Mouse (Mus musculus) spleen, adult 18-20 months (tissue): Measurements from ENCODE around the gene Trem2.

ENCODE experiments used
- DNase-seq, 2 experiments: peaks; one replicate each; pipeline ENCODE4 v3.0.0; 2022; ENCODE audit warnings: mixed read lengths in 2 of 2

Gene Trem2

DNA sequence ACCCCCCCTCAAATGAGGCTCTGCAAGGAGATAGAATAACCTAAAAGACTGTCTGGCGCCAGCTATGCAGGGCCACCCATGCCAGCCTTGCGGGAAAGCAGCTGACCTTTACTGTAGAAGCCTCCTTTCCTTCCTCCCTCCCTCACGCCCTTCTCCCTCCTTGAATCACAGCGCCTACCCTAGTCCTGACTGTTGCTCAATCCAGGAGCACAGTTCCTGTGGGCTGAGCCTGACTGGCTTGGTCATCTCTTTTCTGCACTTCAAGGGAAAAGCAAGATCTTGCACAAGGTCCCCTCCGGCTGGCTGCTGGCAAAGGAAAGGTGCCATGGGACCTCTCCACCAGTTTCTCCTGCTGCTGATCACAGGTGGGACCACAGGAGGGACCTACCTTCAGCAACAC, at the start of gene Trem2:
Trem2 (plus strand) TSS at position 171 of the 400 bp plus-strand sequence.
- no peak for DNase-seq

DNA sequence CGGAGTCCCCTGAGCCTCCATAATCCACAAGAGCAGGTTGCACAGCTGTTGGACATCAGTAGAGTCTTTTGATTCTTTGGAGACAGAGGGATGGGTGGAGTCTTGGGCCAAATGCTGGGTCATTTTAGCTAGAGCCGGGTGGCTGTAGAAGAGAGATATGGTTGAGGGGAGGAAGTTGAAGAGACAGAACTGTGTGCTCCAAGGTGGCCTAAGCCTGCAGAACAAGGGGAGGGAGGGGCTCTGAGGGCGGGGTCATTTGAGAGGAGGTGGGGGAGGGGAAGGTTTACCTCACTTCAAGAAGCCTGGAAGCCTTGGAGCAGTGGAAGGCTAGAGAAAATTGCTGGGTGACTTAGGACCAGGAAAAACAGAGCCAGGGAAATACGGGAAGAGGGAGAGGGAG, 47.0 kb upstream of the Trem2 start, which contains the start of gene Treml2:
Treml2 (plus strand) TSS at position 296 of the 400 bp plus-strand sequence.
- DNase-seq, result peak in 1 of 2 experiments; percentile 22

DNA sequence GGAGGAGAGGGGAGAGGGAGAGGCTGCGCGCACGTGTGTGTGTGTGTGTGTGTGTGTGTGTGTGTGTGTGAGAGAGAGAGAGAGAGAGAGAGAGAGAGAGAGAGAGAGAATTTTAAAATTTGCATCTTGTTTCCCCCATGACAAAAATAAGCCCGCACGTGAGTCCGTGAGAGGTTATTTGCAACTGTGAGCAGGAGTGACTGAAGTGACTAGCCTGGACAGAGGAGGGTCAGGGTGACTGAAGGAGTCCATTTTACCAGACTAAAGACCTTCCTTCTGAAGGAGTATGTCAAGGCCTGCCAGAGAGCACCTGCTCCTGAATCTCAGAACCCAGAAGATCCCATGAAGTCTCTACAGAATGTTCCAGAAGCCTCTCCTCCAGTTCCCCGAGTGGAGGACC, 46.4 kb upstream of the Trem2 start:
- DNase-seq, result peak; percentile 44 to 48

DNA sequence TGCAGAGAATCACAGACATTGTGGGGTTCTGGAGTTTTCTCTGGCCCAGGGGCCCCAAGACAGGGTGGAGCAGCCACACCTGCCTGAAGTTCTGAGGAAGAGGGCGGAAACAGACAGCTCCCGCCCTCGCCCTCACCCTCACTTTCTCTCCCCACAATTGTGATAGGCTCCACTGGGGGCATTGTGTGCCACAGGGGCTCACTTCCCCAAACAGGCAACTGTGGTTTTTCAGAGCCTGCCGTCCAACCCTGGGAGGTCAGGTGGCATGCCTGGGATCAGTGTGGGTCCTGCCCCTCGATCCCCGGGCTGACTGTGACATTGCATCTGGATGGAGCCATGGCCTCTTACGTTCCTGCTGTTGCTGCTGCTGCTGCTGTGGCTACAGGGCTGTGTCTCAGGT, 46.0 kb upstream of the Trem2 start:
- peak; percentile 70 to 77 for DNase-seq

DNA sequence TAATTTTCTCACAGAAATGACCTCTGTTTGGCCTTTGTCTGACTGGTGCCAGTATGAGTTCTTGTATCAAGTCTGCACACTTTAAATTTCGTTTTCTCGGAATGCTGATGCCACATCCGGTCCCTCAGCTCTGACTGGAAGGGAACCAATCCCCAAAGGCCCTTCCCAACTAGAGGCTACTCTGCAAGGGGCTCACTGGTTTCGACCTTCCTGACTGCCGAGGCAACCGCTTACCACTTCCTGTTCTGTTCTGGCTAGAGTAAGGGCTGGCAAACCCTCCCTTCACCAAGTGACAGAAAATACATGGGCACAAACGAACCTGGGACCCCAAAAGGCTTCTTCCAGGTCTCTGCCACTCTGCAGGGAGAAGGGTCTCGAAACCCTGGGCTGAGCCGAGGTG, 45.3 kb upstream of the Trem2 start:
- peak; percentile 49 to 53 for DNase-seq

DNA sequence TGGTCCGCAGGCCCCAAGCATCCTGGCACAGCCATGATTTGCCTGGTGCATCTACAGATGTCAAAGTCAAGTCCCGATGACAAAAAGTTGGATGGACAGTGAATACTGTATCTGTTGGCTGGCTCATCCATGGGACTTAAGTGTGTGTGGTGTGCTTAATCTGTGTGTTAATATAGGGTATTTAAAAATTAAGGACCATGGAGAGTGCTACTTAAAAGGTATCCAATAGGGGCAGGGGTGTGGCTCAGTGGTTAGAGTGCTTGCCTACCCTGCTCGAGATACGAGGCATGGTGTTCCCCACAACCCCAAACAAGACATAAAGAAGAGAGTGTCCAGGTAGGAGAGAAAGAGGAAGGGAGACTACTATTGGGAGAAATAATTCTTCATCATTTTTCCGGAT, 44.4 kb upstream of the Trem2 start:
- no peak for DNase-seq

DNA sequence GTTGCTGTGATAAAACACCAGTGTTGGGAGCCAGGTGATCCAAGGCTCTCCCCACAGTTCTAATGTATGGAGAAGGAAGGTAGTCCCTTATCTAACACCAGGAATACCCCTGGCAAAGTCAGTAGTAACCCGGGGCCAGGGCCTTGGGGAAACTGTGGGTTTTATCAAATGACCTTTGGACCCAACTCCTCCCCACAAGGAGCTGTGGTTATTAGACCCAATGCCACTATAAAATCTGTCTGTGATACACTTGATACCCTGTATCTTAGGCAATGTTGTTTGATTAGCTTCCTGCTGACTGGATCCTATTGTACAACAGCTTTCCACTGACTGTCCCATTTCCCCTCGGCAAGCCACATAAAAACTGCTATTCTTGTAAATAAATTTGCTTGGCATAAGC, 34.1 kb upstream of the Trem2 start:
- no peak for DNase-seq

DNA sequence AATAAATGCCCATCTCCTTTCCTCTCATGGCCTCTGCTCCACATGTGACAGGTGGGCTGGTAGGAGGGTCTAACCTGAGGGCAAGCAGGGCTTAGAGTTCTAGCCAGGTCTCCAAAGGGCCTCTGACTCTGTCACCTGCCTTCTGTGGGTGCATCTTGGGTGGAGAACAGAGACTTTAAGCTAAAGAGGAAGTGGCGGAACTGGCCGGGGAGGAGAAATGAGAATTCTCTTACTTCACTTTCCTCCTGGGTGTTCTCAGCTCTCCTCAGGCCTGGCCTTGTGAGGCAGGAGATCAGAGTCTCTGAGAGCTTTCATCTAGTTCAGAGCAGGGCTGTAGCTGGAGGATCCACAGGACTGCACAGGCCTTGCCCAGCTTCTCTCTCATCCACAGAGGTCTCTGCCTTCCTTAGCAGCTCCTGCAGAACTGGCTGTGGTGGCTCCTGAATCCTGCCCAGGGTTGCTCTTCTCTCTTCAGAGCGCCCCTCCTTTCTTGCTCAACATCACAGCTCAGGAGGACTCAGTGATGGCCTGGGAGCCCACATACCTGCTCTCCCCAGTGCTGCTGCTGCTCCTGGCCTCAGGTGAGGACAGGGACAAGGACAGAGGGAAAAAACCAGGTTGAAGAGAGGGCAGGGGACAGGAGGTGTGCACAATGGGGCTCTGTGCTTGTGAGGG, 30.2 kb upstream of the Trem2 start, which contains the start of gene B430306N03Rik:
B430306N03Rik (plus strand) TSS at position 237 of the 675 bp plus-strand sequence.
- peak; percentile 16 to 39 for DNase-seq

DNA sequence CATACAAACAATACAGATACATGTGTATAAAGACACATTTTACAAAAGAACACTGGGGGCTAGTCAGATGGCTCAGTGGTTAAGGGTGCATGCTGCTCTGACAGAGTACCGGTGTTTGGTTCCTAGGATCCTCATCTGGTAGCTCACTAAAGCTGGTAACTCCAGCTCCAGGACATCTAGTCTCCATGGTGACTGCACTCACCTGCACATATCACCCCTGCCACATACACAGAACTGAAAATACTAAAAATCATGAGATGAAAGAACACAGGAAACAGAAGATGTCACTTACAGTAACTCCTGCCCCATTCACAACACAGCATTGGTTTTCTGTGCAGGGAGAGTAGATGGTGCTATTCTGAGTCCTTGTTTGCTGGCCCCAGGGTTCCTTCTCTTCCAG, 27.5 kb upstream of the Trem2 start:
- no peak for DNase-seq

DNA sequence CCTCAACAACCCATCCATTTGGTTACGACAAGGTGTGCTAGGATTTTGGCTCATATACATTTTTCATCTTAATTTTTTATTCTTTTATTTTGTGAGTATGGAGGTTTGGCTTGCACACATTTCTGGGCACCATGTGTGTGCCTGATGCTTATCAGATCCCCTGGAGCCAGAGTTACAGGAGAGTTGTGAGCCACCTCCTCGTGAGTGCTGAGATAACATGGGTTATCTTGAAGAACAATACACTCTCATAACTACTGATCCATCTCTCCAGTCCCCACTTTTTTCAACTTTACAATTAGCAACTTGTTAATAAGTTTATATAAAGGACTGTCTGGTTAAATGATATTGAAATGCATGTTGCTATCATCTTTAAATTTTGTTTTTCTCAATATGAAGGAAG, 24.9 kb upstream of the Trem2 start:
- no peak for DNase-seq

DNA sequence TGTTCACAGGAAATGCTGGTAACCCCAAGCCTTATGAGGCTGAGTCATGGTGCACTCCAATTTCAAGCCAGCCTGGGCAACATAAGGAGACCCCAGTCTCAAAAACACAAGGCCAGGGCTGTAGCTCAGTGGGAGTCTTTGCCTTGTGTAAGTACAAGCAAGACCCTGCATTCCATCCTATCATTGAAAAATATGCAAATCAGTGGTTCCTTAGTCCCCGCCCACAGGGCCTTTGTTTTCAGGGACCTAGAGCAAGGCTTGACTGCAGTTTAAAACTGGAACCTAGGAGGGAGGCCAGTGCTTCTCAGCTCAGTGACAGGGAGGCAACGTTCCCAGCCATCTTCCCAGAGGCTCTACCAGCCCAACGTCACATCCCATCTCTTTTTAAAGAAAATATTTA, 23.0 kb upstream of the Trem2 start:
- no peak for DNase-seq

DNA sequence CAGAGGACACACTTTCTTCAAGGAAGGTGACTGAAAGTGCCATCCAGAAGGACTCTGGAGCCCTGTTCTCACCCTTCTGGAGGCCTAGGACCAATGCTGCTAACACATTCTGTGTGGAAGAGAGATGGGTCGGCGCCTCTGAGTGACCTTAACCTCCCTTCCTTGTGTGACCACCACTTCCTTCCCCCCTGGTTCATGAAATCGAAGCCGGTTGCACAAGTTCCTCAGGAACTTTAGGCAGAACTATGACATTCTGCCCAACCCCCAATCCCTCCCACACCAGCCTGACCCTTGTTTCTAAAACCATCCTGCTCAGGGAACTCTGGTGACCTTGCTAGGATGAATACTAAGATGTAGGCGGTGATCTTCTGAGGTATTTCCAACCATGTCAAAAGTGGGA, 21.9 kb upstream of the Trem2 start:
- DNase-seq, result no peak

DNA sequence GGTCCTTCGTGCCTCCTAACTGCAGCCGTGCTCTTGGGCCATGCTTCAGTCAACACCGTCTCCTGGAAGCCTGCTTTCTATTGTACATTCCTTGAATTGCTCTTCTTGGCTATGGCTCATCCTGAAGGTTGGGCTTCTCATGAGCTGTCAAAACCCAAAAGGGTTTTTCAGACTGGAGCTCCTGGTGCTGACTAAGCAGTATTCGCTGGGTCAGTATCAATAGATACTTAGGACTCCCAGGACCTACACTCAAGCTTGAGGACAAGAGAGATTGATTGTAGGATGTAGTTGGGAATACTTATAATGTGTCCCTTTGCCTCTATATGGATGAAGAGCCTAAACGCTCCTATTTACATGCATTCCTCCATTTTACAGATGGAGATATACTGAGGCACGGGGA, 21.1 kb upstream of the Trem2 start:
- DNase-seq, result no peak

DNA sequence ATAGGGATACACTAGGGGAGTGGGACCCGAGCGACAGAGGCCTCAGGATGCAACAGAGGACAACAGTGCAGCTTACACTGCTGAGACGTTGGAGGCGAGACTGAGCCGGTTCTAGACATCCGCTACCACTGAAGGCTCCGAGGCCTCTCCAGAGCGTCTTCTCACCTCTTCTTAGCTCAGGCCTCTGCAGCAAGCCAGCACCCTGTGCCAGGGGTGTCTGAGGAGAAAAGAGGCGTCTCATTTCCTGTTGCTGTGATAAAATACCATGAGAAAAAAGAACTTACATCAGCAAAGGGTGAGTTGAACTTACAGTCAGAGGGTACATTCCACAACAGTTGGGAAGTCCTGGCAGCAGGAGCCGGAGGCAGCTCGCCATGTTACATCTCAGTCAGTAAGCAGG, 20.6 kb upstream of the Trem2 start:
- DNase-seq, result no peak

DNA sequence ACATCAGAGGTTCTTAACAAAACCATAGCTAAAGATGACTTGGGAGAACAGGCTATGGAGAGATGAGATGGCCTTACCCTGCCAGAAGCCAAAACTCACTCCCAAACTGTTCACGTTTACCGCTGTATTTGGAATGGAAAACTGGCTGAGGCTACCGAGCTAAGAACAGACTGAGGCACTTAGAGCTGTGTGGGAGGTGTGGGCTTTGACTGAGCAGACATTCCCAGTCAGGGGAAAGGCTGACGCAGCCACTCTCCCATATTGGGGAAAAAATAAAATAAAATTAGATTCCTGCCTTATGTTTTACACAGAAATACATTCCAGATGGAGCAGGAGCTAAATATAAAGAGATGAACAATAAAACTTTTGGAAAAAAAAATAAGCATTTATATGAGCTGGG, 19.5 kb upstream of the Trem2 start:
- DNase-seq, result no peak

DNA sequence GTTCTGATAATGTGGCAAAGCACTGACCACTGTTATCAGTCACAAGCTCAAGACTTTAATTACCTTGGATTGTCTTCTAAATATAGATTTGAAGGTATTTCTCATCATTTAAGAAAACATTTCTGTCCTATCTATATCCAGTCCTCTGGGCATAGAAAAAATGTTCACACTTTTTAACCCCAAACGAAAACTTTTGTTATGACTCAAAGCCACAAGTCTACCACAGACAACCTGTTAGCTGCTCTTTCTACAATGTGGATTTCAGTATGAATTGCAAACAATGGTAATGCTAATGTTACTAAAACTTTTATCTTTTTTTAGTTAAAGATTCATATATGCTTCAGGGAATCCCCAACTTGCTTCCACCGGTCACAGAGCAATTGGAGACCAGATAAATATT, 13.7 kb upstream of the Trem2 start:
- no peak for DNase-seq

DNA sequence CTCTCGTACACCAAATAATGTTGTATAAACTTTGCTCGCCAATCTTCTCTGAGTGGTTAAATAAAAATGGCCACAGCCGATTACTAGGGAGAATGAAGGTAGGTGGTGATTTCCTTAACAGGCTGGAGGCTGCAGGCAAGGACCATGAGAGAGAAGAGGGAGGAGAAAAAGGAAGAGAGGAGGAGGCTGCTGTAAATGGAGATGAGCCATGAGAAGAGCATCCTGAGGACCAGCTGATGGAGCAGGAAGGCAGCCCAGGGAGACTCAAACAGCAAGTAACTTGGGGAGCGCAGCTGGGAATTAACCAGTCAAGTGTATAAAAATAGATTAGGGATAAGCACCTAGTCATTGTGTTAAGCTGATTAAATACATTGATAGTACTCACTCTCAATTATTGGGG, 12.0 kb upstream of the Trem2 start:
- DNase-seq, result no peak

DNA sequence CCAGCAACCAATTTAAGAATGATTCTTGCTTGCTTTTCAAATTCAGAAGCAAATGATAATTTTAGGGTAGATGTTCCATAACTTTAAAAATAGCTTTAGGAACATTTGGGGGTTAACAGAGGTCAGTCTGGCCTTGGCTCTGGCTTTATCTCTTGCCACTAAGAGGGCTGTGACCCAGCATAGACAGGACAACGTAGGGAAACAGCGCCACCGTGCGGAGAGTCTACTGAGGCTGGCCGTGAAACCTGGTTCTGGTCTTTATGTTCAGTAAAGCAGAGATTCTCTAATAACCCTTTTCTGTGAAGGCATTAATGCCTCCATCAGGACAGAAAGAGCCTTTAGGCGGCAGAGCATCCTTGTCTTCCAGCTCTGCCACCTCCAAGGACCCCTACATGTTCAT, 9.3 kb upstream of the Trem2 start:
- peak; percentile 73 to 90 for DNase-seq

DNA sequence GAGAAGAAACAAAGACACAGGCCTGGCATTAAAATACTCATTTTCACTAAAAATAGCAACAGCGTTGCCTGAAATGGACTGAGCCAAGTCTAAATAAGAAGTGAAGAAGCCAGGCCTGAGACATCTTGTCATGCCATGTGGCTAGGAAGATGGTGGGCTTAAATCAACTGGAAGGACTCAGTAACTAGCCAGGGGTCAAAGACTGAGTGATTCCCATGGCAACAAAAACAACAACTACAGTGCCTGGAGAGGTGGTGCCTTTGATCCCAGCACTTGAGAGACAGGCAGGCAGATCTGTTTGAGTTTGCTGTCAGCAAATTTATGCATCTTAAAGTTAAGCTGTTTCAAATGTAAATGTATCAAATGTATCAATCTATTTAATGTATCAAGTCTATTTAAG, 5.9 kb upstream of the Trem2 start:
- no peak for DNase-seq

DNA sequence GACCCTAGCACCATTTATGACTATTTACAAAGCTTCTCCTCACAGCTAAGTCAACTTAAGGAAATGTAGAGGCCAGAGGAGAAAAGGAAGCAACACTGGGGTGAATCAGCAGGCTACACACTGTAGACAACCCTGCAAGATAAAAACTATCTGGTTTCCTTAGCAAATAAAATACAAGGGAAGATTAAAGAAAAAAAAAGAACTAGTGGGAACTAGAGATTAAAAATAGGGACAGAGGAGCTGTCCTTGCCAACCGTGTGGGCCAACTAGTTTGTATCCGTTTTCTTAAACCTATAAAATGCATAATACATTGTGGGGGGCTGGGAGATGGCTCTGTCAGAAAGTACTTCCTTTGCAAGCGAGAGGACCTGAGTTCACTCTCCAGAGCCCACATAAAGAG, 4.3 kb upstream of the Trem2 start:
- DNase-seq, result no peak

DNA sequence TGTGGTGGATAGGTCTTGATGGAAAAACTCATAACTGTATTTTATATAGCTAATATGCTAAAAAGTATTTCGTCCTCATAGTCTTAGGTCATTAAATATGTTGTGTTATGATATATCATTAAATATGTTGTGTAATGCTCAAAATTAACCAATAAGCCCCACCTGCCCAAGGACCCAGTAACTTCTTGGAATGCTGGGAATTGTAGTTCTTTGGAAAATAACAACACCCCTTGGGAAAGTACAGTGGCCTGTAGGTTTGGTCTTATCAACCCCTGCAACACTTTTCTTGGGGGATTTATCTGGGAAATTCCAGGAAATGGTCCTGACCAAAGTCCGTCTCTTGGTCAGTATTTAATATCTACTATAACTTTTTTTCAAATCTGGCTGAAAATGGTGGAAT, 3.1 kb upstream of the Trem2 start:
- DNase-seq, result no peak

DNA sequence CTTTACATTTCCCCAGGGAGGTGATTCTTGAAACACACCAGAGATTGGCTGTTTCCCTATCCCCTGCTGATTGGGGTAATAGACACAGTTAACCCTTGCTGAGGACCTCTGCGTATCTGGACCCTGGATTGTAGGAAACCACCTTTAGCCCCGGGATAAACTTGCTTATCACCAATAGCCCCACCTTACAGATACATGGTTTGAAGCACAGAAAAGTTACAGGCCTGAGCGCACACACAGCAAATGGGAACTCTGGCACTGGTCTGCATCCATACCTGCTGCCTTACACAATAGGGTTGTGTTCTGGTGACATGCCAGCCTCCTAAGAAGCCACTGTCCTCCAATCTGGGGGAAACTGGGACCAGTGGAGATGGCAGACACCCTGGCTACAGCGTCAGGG, 377 bp upstream of the Trem2 start:
- DNase-seq, result no peak

DNA sequence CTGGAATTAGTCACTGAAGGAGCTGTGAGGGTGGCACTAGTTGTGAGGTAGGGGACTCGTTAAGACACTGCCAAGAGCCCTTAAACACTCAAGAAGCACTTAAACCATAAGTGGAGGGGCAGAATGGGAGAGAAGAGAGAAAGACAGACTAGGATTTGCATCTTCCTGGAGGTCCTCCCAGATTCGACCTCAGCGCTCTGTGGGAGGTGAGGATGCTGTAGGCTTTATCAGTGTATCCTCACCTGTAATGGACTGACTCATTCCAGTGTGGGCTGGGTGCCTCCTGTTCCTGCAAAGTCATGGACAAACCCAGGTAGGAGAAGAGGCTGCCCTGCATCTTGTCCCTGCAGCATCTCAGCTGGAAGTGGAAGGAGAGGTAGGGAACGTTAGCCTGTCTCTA, 633 bp downstream of the Trem2 start:
- DNase-seq, result no peak

DNA sequence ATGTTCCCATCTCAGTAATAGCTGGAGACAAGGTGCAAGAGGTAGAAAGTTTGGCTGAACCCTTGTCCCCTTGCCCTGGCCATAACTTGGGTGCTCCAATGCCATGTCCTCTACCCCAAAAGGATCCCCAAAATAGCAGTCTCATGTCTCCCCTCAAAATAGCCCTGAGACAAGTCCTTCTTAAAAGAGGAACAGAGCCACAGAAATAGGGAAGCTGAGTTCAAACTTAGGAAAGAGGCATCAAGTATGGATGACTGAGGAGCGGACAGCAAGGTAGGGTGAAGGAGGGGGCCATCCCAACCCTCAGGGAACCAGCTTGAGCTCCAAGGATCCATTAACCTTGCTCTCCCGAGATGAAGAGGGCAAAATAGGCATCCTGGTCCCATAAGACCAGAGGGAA, 1.1 kb downstream of the Trem2 start:
- no peak for DNase-seq

DNA sequence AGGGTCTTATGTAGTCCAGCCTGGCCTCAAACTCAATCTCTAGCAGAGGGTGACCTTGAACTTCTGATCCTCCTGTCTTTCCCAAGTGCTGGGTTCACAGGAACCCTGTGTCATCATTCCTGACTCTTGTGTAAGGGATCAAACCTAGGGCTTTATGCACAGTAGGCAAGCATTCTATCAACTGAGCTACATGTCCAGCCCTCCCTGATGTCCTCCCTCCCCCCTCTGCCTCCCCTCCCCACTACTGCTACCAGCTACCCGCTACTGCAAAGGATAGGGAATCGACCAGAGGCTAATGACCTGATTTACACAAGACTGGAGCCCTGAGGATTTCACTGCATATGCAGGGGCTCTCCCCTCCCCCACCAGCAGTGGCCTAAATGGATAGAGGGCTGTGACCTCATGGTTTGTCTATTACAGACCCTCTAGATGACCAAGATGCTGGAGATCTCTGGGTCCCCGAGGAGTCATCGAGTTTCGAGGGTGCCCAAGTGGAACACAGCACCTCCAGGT, 4.5 kb downstream of the Trem2 start:
- no peak for DNase-seq
